ENCODE assay signal across 30 mouse cellular contexts in the genomic region with DNA sequence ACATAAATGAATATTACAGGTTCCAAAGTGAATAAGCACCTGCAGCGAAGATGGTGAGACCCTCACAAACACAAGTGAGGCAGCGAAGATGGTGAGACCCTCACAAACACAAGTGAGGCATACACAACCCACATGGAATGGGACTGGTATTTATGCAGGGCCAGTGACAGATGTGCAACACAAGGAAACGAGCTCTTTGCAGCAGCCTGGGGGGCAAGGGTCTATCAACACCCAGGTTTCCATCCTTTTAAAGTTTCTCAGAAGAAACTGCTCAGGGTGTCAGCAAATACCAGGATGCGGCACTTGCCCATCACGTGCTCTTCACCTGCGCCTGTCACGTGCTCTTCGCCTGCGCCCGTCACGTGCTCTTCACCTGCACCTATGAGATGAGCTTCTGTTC.
"Had no signal": no experiment of that assay in that cellular context is flagged by ENCODE, and none has a peak within 500 bp of the region (broad histone marks: within the 10 kb centered on the region; RNA-seq: fewer than 3 reads in every experiment).

No protein-coding gene starts in this region.

- ATAC-seq: liver, embryonic 12.5 days; liver, postnatal 0 days; lung, postnatal 0 days; midbrain, embryonic 13.5 days; midbrain, embryonic 15.5 days had no signal

- H3K36me3 ChIP-seq: limb, embryonic 10.5 days; limb, embryonic 12.5 days; limb, embryonic 13.5 days; limb, embryonic 15.5 days; liver, embryonic 12.5 days; liver, embryonic 13.5 days; liver, embryonic 15.5 days; lung, embryonic 15.5 days; midbrain, embryonic 10.5 days; midbrain, embryonic 12.5 days; midbrain, embryonic 13.5 days; midbrain, embryonic 15.5 days; neural tube, embryonic 12.5 days; neural tube, embryonic 13.5 days had no signal

- H3K9me3 ChIP-seq: limb, embryonic 10.5 days; limb, embryonic 12.5 days; limb, embryonic 13.5 days; limb, embryonic 15.5 days; liver, embryonic 12.5 days; liver, embryonic 13.5 days; liver, embryonic 15.5 days; lung, embryonic 15.5 days; megakaryocyte, embryonic 14.5 days; midbrain, embryonic 10.5 days; midbrain, embryonic 12.5 days; midbrain, embryonic 13.5 days; midbrain, embryonic 15.5 days; neural tube, embryonic 12.5 days; neural tube, embryonic 13.5 days had no signal

- H3K4me3 ChIP-seq: limb, embryonic 10.5 days; limb, embryonic 12.5 days; limb, embryonic 13.5 days; limb, embryonic 15.5 days; liver, embryonic 12.5 days; liver, embryonic 13.5 days; liver, embryonic 15.5 days; lung, embryonic 15.5 days; megakaryocyte, embryonic 14.5 days; midbrain, embryonic 10.5 days; midbrain, embryonic 12.5 days; midbrain, embryonic 13.5 days; midbrain, embryonic 15.5 days; myocyte; neural tube, embryonic 12.5 days; neural tube, embryonic 13.5 days had no signal

- H3K27me3 ChIP-seq: limb, embryonic 12.5 days; limb, embryonic 13.5 days; limb, embryonic 15.5 days; liver, embryonic 12.5 days; liver, embryonic 13.5 days; liver, embryonic 15.5 days; lung, embryonic 15.5 days; megakaryocyte, embryonic 14.5 days; midbrain, embryonic 12.5 days; midbrain, embryonic 13.5 days; midbrain, embryonic 15.5 days; neural tube, embryonic 12.5 days; neural tube, embryonic 13.5 days had no signal

- H3K4me2 ChIP-seq: limb, embryonic 12.5 days; limb, embryonic 13.5 days; limb, embryonic 15.5 days; liver, embryonic 11.5 days; liver, embryonic 12.5 days; liver, embryonic 13.5 days; liver, embryonic 15.5 days; lung, embryonic 14.5 days; lung, embryonic 15.5 days; midbrain, embryonic 12.5 days; midbrain, embryonic 13.5 days; midbrain, embryonic 15.5 days; neural tube, embryonic 12.5 days; neural tube, embryonic 13.5 days had no signal

- H3K27ac ChIP-seq: limb, embryonic 10.5 days; limb, embryonic 12.5 days; limb, embryonic 13.5 days; limb, embryonic 15.5 days; liver, embryonic 12.5 days; liver, embryonic 13.5 days; liver, embryonic 14.5 days; liver, embryonic 15.5 days; lung, embryonic 15.5 days; macrophage; midbrain, embryonic 10.5 days; midbrain, embryonic 12.5 days; midbrain, embryonic 13.5 days; midbrain, embryonic 15.5 days; neural tube, embryonic 12.5 days; neural tube, embryonic 13.5 days had no signal

- DNase-seq: left cerebral cortex, postnatal 4 days; liver; liver, embryonic 13.5 days; liver, postnatal 0 days; lung, adult 18-20 months; lung, adult 2 months; lung, embryonic 14.5 days; lung, postnatal 14 days; lung, postnatal 36 days; lung, postnatal 4 days; midbrain, embryonic 14.5 days had no signal

- H3K9ac ChIP-seq: limb, embryonic 12.5 days; limb, embryonic 13.5 days; limb, embryonic 15.5 days; liver, embryonic 12.5 days; liver, embryonic 13.5 days; liver, embryonic 14.5 days; liver, embryonic 15.5 days; liver, postnatal 0 days; lung, embryonic 14.5 days; lung, embryonic 15.5 days; midbrain, embryonic 12.5 days; midbrain, embryonic 13.5 days; midbrain, embryonic 15.5 days; neural tube, embryonic 12.5 days; neural tube, embryonic 13.5 days had no signal

- H3K4me1 ChIP-seq: limb, embryonic 10.5 days; limb, embryonic 12.5 days; limb, embryonic 13.5 days; limb, embryonic 15.5 days; liver, embryonic 12.5 days; liver, embryonic 13.5 days; liver, embryonic 15.5 days; lung, embryonic 15.5 days; megakaryocyte, embryonic 14.5 days; midbrain, embryonic 10.5 days; midbrain, embryonic 12.5 days; neural tube, embryonic 12.5 days had no signal
